Mouse (Mus musculus) midbrain, embryonic 14.5 days (tissue): Measurements from ENCODE around the gene Tfap2a. TPM values are rescaled to one million over a fixed set of nuclear protein-coding genes. Genes with fewer than 3 reads are reported as not detected.

Experiments
- ATAC-seq: fragments of 200-750 bp; cut with Nextera tagmentation; 2 replicates; pipeline ENCODE4 v1.8.0; 2017; ENCODE audit warnings: moderate number of reproducible peaks, moderate library complexity; ENCODE audit not compliant: low FRiP score, low TSS enrichment
- DNase-seq: peaks from one replicate; pipeline ENCODE4 v3.0.0-alpha.2; 2015
- H3K27ac ChIP-seq: fragments of 300-500 bp; sonication (generic); replicated peaks from 2 replicates; pipeline ENCODE4 v1.5.1; 2014; ENCODE audit warnings: mild to moderate bottlenecking, low read depth, low read length, moderate library complexity
- H3K27me3 ChIP-seq: fragments of 300-500 bp; sonication (generic); 2 replicates; pipeline ENCODE4 v1.6.1; 2014; ENCODE audit warnings: low read length, control low read depth, mixed read lengths; ENCODE audit not compliant: control insufficient read depth, insufficient read depth
- H3K36me3 ChIP-seq: fragments of 300-500 bp; sonication (generic); 2 replicates; pipeline ENCODE4 v1.6.1; 2014; ENCODE audit warnings: low read length, control low read depth; ENCODE audit not compliant: control insufficient read depth, insufficient read depth
- H3K4me1 ChIP-seq: fragments of 300-500 bp; sonication (generic); 2 replicates; pipeline ENCODE4 v1.6.1; 2014; ENCODE audit warnings: mild to moderate bottlenecking, antibody characterized with exemption, low read length, control low read depth; ENCODE audit not compliant: control insufficient read depth, insufficient read depth
- H3K4me2 ChIP-seq: fragments of 300-500 bp; sonication (generic); 2 replicates; pipeline ENCODE4 v1.6.1; 2014; ENCODE audit warnings: mild to moderate bottlenecking, low read length, moderate library complexity
- H3K4me3 ChIP-seq: fragments of 300-500 bp; sonication (generic); replicated peaks from 2 replicates; pipeline ENCODE4 v1.5.1; 2014; ENCODE audit warnings: low read depth, low read length
- H3K9ac ChIP-seq: fragments of 300-500 bp; sonication (generic); replicated peaks from 2 replicates; pipeline ENCODE4 v1.6.1; 2014; ENCODE audit warnings: mild to moderate bottlenecking, low read length, moderate library complexity
- H3K9me3 ChIP-seq: fragments of 300-500 bp; sonication (generic); 2 replicates; pipeline ENCODE4 v1.6.1; 2016; ENCODE audit warnings: low read length, control low read depth, mixed read lengths; ENCODE audit not compliant: control insufficient read depth
- WGBS: fragments of 180-500 bp; shearing (Covaris S2); extraction: QIAGEN DNeasy Blood & Tissue Kit; methylation state at CpG from one replicate; pipeline ENCODE4 v1.1.7; 2014; 5-methylcytosine and 5-hydroxymethylcytosine counted together
- polyA plus RNA-seq: library from polyadenylated mRNA; unstranded; fragments of >200 nt; fragmentation: Nextera tagmentation; extraction: Ambion mirVana; gene quantifications from 2 replicates; pipeline ENCODE4 v1.2.1, GENCODE M21; 2014

The Tfap2a gene
- polyA plus RNA-seq, 1 experiment from 2014 or later = 11.8 TPM

DNA sequence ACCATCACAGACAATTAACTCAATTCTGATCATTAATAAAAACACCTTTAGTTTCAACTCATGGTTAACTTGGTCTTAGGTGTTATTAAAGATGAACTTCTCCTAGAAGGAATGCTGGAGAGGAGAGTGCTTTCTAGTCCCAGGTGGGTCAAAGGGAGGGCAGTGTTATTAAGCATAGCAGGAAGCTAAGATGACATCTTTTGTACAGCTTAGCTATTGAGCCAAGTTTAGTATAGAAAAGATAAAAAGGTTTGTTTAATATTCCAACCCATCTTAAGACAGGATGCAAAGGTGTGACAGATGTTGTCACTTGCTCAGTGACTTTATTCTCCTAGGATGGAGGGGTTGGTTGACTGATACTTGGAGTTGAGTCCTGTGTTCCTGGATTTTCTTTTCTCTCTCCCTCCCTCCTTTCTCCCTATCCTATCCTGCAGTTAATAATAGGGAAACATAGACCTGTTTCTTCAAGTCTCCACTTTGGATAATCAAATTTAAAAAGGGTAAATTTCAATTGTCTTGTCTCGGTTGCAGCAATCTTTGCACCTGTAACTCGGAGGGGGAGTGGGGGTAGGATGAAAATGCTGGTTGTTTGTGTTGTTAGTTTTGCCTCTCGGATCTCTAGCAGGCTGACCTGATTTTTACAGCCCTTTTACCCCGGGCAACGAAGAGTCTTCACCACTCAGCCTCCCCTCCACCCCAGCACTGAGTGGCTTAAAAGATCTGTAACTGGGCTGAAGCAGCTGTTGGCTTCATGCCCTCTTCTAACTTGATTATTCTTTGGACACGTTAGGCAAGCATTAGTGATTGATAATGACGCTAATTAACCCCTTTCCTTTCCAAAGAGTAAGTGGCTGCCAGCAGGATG is 26.3 kb downstream of the Tfap2a start:
- Histone ChIP-seq H3K4me3 (no peak overlapping the region), H3K27me3 (peaks cover 88% of the 10 kb centered on the region), H3K4me2 (no peak overlapping the region), H3K4me1 (no peaks in the 10 kb centered on the region), H3K27ac (no peak overlapping the region), H3K9ac (no peak overlapping the region), H3K36me3 (no peaks in the 10 kb centered on the region), H3K9me3 (no peaks in the 10 kb centered on the region)
- ATAC-seq (no peak), DNase-seq (peak; percentile 55)
- WGBS = under 1% methylated on average over 7 of the region's 7 CpGs

GRCm38 (mm10) chr13:40710062-40710342 is 28.2 kb downstream of the Tfap2a start:
- no peaks in the 10 kb centered on the region for H3K9me3 ChIP-seq
- ATAC-seq (no peak), DNase-seq (no peak)
- 2% methylated on average over 11 of the region's 11 CpGs for WGBS
- H3K27me3 ChIP-seq = peaks cover 90% of the 10 kb centered on the region
- no peaks in the 10 kb centered on the region for H3K36me3 ChIP-seq
- no peaks in the 10 kb centered on the region for H3K4me1 ChIP-seq
- H3K4me3 ChIP-seq = no peak overlapping the region
- no peak overlapping the region for H3K9ac ChIP-seq
- no peak overlapping the region for H3K27ac ChIP-seq
- H3K4me2 ChIP-seq = 0 out of 2 replicates have a peak overlapping the region, but pooled peaks have one; percentile 37

- Histone ChIP-seq H3K27ac (no peak overlapping the region; the same call in 1 of the 2 replicates), H3K4me2 (peak overlapping the region; percentile 37), H3K27me3 (peaks cover 90% of the 10 kb centered on the region), H3K36me3 (no peaks in the 10 kb centered on the region), H3K4me3 (no peak overlapping the region), H3K9me3 (no peaks in the 10 kb centered on the region), H3K4me1 (no peaks in the 10 kb centered on the region), H3K9ac (no peak overlapping the region)
- WGBS = 1% methylated on average over 21 of the region's 21 CpGs
- DNase-seq (peak; percentile 32), ATAC-seq (0 out of 2 replicates have a peak, but pooled peaks have one; percentile 38)
Observed at GRCm38 (mm10) chr13:40709321-40710061, 28.7 kb downstream of the Tfap2a start.

DNA sequence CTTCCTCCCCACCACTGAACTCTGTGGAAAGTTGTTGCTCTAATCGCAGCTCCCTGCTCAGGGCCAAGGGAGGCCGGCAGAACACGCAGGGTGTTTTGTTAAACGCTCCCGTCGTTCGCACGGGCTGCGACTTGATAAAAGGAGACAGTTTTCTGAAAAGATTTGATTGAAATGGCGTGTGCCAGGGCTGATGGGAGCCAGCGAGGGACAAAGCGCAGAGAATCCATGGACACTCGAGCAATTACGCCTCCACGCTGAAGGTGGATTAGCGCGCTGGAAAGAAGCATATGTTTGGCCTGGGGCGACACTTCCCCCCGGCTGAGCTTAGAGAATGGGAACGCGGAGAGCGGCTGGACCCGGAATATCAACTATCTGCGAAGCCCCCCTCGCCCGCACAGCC is 29.3 kb downstream of the Tfap2a start:
- Histone ChIP-seq H3K36me3 (no peaks in the 10 kb centered on the region), H3K9ac (no peak overlapping the region), H3K4me3 (0 out of 2 replicates have a peak overlapping the region, but pooled peaks have one; percentile 10), H3K27me3 (peaks cover 90% of the 10 kb centered on the region), H3K9me3 (no peaks in the 10 kb centered on the region), H3K4me1 (0 out of 2 replicates have a peak, but pooled peaks cover 3% of the 10 kb centered on the region), H3K4me2 (peak overlapping the region; percentile 37), H3K27ac (no peak overlapping the region)
- ATAC-seq = peak; percentile 58; the same call in 1 of the 2 replicates
- peak; percentile 78 for DNase-seq
- WGBS = under 1% methylated on average over 26 of the region's 26 CpGs

DNA sequence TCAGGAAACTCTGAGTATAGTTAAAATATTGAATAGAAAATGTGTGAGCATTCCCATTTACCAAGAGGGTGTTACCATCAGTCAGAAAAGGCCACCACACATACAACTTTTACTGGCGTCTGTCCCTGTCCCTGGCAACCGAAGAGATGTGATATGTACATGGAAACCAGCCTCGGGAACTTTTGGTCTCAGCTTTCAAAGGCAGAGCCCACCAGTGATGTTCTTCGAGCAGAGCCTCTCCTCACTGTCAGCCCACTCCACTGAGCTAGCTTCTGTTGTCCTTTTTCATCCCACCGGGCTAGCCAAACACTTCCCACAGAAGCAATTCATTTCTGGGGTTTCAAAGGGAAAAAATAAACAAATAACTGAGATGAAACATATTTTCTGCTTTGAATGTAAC is 29.9 kb downstream of the Tfap2a start:
- H3K9ac ChIP-seq = no peak overlapping the region
- H3K4me2 ChIP-seq = 0 out of 2 replicates have a peak overlapping the region, but pooled peaks have one; percentile 37
- H3K9me3 ChIP-seq = no peaks in the 10 kb centered on the region
- DNase-seq (peak; percentile 26), ATAC-seq (no peak)
- H3K27me3 ChIP-seq = peaks cover 90% of the 10 kb centered on the region
- peaks cover 4% of the 10 kb centered on the region; the same call in 1 of the 2 replicates for H3K4me1 ChIP-seq
- no peak overlapping the region for H3K4me3 ChIP-seq
- H3K36me3 ChIP-seq = no peaks in the 10 kb centered on the region
- no peak overlapping the region for H3K27ac ChIP-seq
- WGBS = 1% methylated on average over 5 of the region's 5 CpGs

DNA sequence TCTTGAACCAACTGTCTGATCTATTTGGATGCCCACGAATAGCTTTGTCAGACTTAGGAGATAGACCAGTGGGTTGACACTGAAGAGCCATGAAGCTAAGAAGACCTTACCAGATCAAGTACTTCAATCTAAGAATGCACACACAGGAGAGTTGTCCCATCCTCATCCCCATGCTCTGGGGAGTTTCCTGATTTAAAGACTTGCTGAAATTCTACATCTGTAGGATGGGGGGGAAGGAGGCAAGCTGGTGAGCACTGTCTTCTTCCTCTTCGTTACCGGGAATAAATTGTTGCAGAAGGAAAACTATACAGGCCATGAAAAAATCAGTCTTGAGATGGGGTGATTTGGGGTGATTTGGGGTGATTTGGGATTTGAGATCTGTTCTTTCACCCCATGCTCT is 30.5 kb downstream of the Tfap2a start:
- Histone ChIP-seq H3K4me2 (no peak overlapping the region), H3K27ac (no peak overlapping the region), H3K9me3 (no peaks in the 10 kb centered on the region), H3K4me1 (peaks cover 7% of the 10 kb centered on the region; the same call in 1 of the 2 replicates), H3K4me3 (no peak overlapping the region), H3K36me3 (no peaks in the 10 kb centered on the region), H3K9ac (no peak overlapping the region), H3K27me3 (peaks cover 89% of the 10 kb centered on the region)
- ATAC-seq (no peak), DNase-seq (no peak)
- WGBS = 2% methylated on average over 3 of the region's 3 CpGs

DNA sequence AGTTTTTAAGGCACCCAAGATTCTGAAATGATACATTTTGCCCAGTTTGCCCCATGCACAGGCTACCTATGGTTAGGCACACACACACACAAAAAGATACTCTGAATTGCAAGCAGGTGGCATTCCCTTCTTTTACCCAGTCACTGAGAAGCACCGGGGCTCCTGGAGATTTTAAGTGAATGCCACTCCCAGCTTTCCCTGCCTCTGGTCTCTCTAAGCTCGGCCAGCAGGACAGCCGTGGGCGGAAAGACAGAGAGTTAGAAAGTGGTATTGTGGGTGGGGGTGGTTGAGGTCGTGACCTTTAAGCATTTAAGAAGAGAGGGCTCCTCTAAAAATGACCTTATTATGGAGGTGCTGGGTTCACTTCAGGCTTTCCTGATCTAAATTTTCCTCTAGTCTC is 31.6 kb downstream of the Tfap2a start:
- WGBS = 6% methylated on average over 5 of the region's 5 CpGs
- DNase-seq (no peak), ATAC-seq (no peak)
- Histone ChIP-seq H3K27me3 (peaks cover 89% of the 10 kb centered on the region), H3K4me3 (no peak overlapping the region), H3K36me3 (no peaks in the 10 kb centered on the region), H3K4me2 (no peak overlapping the region), H3K9ac (no peak overlapping the region), H3K9me3 (no peaks in the 10 kb centered on the region), H3K27ac (no peak overlapping the region), H3K4me1 (peaks cover 10% of the 10 kb centered on the region; the same call in 1 of the 2 replicates)

- H3K9ac ChIP-seq = no peak overlapping the region
- 4% methylated on average over 4 of the region's 4 CpGs for WGBS
- no peak for DNase-seq
Observed at GRCm38 (mm10) chr13:40705821-40706425, 32.3 kb downstream of the Tfap2a start.

More at GRCm38 (mm10) chr13:40705821-40706425, 32.3 kb downstream of the Tfap2a start:
- H3K4me3 ChIP-seq = no peak overlapping the region
- peaks cover 89% of the 10 kb centered on the region for H3K27me3 ChIP-seq
- H3K36me3 ChIP-seq = no peaks in the 10 kb centered on the region
- peaks cover 10% of the 10 kb centered on the region; the same call in 1 of the 2 replicates for H3K4me1 ChIP-seq
- H3K4me2 ChIP-seq = no peak overlapping the region
- no peak for ATAC-seq
- H3K9me3 ChIP-seq = no peaks in the 10 kb centered on the region
- H3K27ac ChIP-seq = no peak overlapping the region
